Mouse (Mus musculus) cortical plate, adult 2 months (tissue): ENCODE measurements around the gene Krt80.

ENCODE experiments used
- CTCF ChIP-seq: fragments of 200-500 bp; IDR thresholded peaks from 2 replicates; pipeline ENCODE4 v1.5.1; 2011; ENCODE audit warnings: mild to moderate bottlenecking, control low read depth, low read length; ENCODE audit not compliant: insufficient read depth; ENCODE audit errors: extremely low read depth
- POLR2A ChIP-seq: fragments of 200-500 bp; IDR thresholded peaks from 2 replicates; pipeline ENCODE4 v1.6.1; 2011; ENCODE audit warnings: mild to moderate bottlenecking, low read length, control low read depth; ENCODE audit not compliant: insufficient read depth; ENCODE audit errors: extremely low read depth

- TF ChIP-seq POLR2A: no peak
- no peak for TF ChIP-seq CTCF
Observed at GRCm38 (mm10) chr15:101320010-101320617, 49.8 kb downstream of the Krt80 start.
